Mouse (Mus musculus): Measurements from ENCODE around the gene Pi4ka. TPM values are rescaled to one million over a fixed set of nuclear protein-coding genes. Genes with fewer than 3 reads are reported as not detected.

Gene Pi4ka
- polyA plus RNA-seq, 1 experiment from 2014 or later = 25.6 TPM

- H3K27me3 ChIP-seq (replicated peaks) = no peaks in the 10 kb centered on the region
These were observed 113.4 kb downstream of the Pi4ka start for GRCm38 (mm10) chr16:17292751-17293150.

DNA sequence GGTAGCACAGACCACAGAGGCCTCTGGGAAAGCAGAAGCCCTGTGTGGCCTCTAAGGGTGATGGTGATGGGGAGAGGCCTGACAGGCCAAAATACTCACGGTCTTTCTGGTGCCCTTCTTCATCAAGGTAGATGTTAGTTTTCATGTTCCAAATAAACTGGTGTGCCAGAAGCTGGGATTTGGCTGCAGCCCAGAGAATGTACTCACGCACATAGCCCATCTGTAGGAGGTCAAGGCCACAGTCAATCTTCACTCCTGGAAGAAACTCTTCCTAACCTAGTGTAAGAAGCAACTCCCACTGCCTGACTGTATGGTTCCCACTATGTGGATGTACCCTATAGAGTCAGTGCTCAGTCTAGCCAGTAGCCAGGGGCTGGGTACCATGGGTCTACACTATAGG is 115.1 kb downstream of the Pi4ka start:
- WGBS (ENCODE audit: insufficient replicate concordance) = 85% methylated on average over 2 of the region's 2 CpGs
- Histone ChIP-seq H3K36me3 (peaks cover 55% of the 10 kb centered on the region), H3K9me3 (replicated peaks) (no peaks in the 10 kb centered on the region), H3K9ac (no peak overlapping the region), H3K27me3 (replicated peaks) (no peaks in the 10 kb centered on the region), H3K4me2 (no peak overlapping the region), H3K4me1 (0 out of 2 replicates have a peak, but pooled peaks cover 3% of the 10 kb centered on the region), H3K27ac (no peak overlapping the region), H3K4me3 (no peak overlapping the region)
- ATAC-seq = no peak

More at GRCm38 (mm10) chr16:17292751-17293150, 113.4 kb downstream of the Pi4ka start:
- Histone ChIP-seq H3K4me1 (0 out of 2 replicates have a peak, but pooled peaks cover under 1% of the 10 kb centered on the region), H3K4me2 (no peak overlapping the region), H3K4me3 (no peak overlapping the region), H3K27ac (no peak overlapping the region), H3K9ac (no peak overlapping the region), H3K9me3 (replicated peaks) (no peaks in the 10 kb centered on the region), H3K36me3 (peaks cover 66% of the 10 kb centered on the region)
- ATAC-seq = no peak
- WGBS (ENCODE audit: insufficient replicate concordance) = 2% methylated on average over 2 of the region's 2 CpGs

DNA sequence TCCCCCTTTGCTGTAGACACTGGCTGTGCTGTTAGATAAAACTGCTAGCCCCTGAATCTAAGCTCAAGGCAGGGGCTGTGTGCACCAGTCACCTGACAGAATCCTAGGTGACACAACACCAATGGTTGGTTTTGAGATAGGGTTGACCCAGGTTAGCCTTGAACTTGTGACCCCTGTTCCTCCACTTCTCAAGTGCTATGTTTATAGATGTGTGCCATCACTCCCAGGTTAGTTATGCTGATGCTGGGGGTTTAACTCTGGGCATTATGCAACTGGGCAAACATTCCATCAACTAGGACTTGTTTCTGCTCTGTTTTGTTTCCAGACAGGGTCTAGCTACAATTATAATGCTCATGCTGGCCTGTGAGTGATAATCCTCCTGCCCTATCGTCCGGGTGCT is 119.0 kb downstream of the Pi4ka start:
- Histone ChIP-seq H3K4me1 (0 out of 2 replicates have a peak, but pooled peaks cover 3% of the 10 kb centered on the region), H3K4me2 (no peak overlapping the region), H3K4me3 (no peak overlapping the region), H3K27ac (no peak overlapping the region), H3K9ac (no peak overlapping the region), H3K9me3 (replicated peaks) (no peaks in the 10 kb centered on the region), H3K36me3 (peaks cover 65% of the 10 kb centered on the region), H3K27me3 (replicated peaks) (no peaks in the 10 kb centered on the region)
- 0 out of 2 replicates have a peak, but pooled peaks have one; percentile 20 for ATAC-seq
- WGBS (ENCODE audit: insufficient replicate concordance) = 71% methylated on average over 2 of the region's 2 CpGs

DNA sequence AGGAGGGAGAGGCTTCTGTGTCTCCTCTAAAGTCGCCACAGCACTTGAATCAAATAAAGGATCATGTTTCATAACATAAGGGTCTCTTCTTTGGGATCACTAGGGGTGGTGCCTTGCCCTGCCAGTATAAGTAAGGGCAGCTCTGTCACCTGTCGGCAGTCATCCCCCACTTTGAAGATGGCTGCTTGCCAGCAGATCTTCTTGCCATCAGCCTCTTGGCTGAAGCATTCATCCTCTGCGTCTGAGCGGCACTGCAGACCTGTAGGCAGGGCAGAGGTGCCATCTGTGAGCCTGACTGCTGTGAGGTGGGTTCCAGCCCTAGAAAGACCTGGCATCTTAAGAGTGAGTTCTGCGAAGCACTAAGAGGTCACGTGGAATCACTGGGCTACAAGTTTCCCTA is 123.0 kb downstream of the Pi4ka start:
- Histone ChIP-seq H3K4me2 (no peak overlapping the region), H3K9ac (no peak overlapping the region), H3K36me3 (peaks cover 53% of the 10 kb centered on the region), H3K27ac (no peak overlapping the region), H3K4me1 (peaks cover 5% of the 10 kb centered on the region), H3K9me3 (replicated peaks) (no peaks in the 10 kb centered on the region), H3K27me3 (replicated peaks) (peaks cover 12% of the 10 kb centered on the region), H3K4me3 (no peak overlapping the region)
- WGBS (ENCODE audit: insufficient replicate concordance) = 82% methylated on average over 6 of the region's 6 CpGs
- no peak for ATAC-seq

GRCm38 (mm10) chr16:17280471-17280870 is 125.6 kb downstream of the Pi4ka start:
- Histone ChIP-seq H3K4me3 (no peak overlapping the region), H3K9me3 (replicated peaks) (no peaks in the 10 kb centered on the region), H3K4me2 (no peak overlapping the region), H3K4me1 (peaks cover 23% of the 10 kb centered on the region), H3K27me3 (replicated peaks) (peaks cover 31% of the 10 kb centered on the region), H3K9ac (no peak overlapping the region), H3K27ac (no peak overlapping the region), H3K36me3 (peaks cover 42% of the 10 kb centered on the region)
- 83% methylated on average over 11 of the region's 11 CpGs for WGBS (ENCODE audit: insufficient replicate concordance)
- no peak for ATAC-seq

DNA sequence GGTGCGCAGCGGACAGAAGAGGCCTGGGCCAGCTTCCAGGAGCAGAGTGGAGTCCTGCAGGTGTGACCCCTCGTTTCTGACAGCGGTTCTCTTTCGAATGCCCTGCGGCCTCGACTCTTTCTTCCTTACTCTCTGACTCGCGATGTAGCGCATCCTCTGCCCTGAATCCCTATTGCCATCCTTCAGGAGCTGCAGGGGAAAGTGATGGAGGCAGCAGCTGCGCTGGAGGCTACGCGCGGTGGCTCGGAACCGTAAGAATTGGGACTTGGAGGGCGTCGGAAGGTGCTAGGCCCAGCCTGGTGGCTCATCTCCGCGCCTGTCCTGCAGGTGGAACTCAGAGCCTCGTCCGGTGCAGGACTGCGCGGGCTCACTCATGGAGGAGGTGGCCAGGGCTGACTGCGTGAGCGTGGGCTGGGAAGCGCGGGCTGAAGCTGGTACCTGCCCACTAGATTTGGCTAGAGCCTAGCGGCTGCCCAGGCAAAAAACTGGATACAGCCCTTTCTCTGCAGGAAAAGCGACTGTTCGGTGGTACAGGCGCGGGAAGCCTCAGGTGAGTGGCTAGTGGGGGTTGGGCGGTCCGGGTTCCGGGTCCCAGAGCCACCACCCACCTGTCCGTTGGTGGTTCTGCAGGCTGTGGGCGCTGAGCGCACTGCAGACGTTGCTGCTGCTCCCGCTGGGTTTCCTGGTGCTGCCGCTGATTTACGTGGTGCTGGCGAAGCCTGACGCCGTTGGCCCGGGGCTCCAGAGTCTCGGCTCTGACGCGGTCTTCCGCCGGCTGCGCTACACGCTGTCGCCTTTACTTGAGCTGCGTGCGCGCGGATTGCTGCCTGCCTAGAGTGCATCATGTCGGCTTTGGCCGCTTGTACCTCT is 128.5 kb downstream of the Pi4ka start:
- WGBS (ENCODE audit: insufficient replicate concordance) = 9% methylated on average over 61 of the region's 61 CpGs
- Histone ChIP-seq H3K9me3 (replicated peaks) (no peaks in the 10 kb centered on the region), H3K9ac (peak overlapping the region; percentile 64), H3K27ac (no peak overlapping the region), H3K27me3 (replicated peaks) (peaks cover 31% of the 10 kb centered on the region), H3K36me3 (peaks cover 17% of the 10 kb centered on the region), H3K4me2 (peak overlapping the region; percentile 100), H3K4me3 (peak overlapping the region; percentile 64), H3K4me1 (peaks cover 23% of the 10 kb centered on the region)
- ATAC-seq = no peak

GRCm38 (mm10) chr16:17276164-17277151 is 129.7 kb downstream of the Pi4ka start:
- Histone ChIP-seq H3K4me1 (peaks cover 23% of the 10 kb centered on the region), H3K27ac (peak overlapping the region; percentile 53), H3K4me3 (peak overlapping the region; percentile 64), H3K4me2 (peak overlapping the region; percentile 100), H3K27me3 (replicated peaks) (peaks cover 31% of the 10 kb centered on the region), H3K9ac (peak overlapping the region; percentile 64), H3K9me3 (replicated peaks) (no peaks in the 10 kb centered on the region), H3K36me3 (peaks cover 11% of the 10 kb centered on the region)
- under 1% methylated on average over 62 of the region's 62 CpGs for WGBS (ENCODE audit: insufficient replicate concordance)
- peak; percentile 80 for ATAC-seq

- Histone ChIP-seq H3K4me3 (peak within 1 kb of the TSS; percentile 64), H3K4me1 (peaks cover 23% of the 10 kb centered on the region), H3K27ac (peak within 1 kb of the TSS; percentile 53), H3K9me3 (replicated peaks) (peaks cover 4% of the 10 kb centered on the region; the same call in 1 of the 2 replicates), H3K27me3 (replicated peaks) (peaks cover 31% of the 10 kb centered on the region), H3K36me3 (peaks cover 5% of the 10 kb centered on the region), H3K4me2 (peak within 1 kb of the TSS; percentile 100), H3K9ac (peak within 1 kb of the TSS; percentile 64)
- no peak for ATAC-seq
- WGBS (ENCODE audit: insufficient replicate concordance) = 50% methylated on average over 7 of the region's 7 CpGs
These were observed 130.4 kb downstream of the Pi4ka start, which contains the start of gene Tmem191c for GRCm38 (mm10) chr16:17275721-17276120. Gene Tmem191c, plus strand, starts transcription at chr16:17276077.

GRCm38 (mm10) chr16:17271856-17272255 is 134.3 kb downstream of the Pi4ka start:
- Histone ChIP-seq H3K27me3 (replicated peaks) (peaks cover 6% of the 10 kb centered on the region), H3K9me3 (replicated peaks) (peaks cover 4% of the 10 kb centered on the region; the same call in 1 of the 2 replicates), H3K36me3 (no peaks in the 10 kb centered on the region), H3K4me1 (peaks cover 34% of the 10 kb centered on the region), H3K4me3 (no peak overlapping the region), H3K27ac (no peak overlapping the region), H3K9ac (no peak overlapping the region), H3K4me2 (no peak overlapping the region)
- no peak for ATAC-seq
- WGBS (ENCODE audit: insufficient replicate concordance) = 63% methylated on average over 6 of the region's 6 CpGs

GRCm38 (mm10) chr16:17271124-17271523 is 135.0 kb downstream of the Pi4ka start:
- ATAC-seq = no peak
- H3K36me3 ChIP-seq = no peaks in the 10 kb centered on the region
- WGBS (ENCODE audit: insufficient replicate concordance) = 64% methylated on average over 4 of the region's 4 CpGs
- H3K4me1 ChIP-seq = peaks cover 27% of the 10 kb centered on the region
- no peak overlapping the region for H3K27ac ChIP-seq
- H3K4me2 ChIP-seq = no peak overlapping the region
- peaks cover 4% of the 10 kb centered on the region; the same call in 1 of the 2 replicates for H3K9me3 ChIP-seq (replicated peaks)
- no peak overlapping the region for H3K4me3 ChIP-seq
- H3K27me3 ChIP-seq (replicated peaks) = no peaks in the 10 kb centered on the region; the same call in 1 of the 2 replicates
- no peak overlapping the region for H3K9ac ChIP-seq

GRCm38 (mm10) chr16:17269872-17270271 is 136.2 kb downstream of the Pi4ka start:
- no peaks in the 10 kb centered on the region for H3K36me3 ChIP-seq
- H3K4me1 ChIP-seq = peaks cover 27% of the 10 kb centered on the region
- H3K4me3 ChIP-seq = no peak overlapping the region
- H3K4me2 ChIP-seq = no peak overlapping the region
- H3K9ac ChIP-seq = no peak overlapping the region
- no peak overlapping the region for H3K27ac ChIP-seq
- peaks cover 4% of the 10 kb centered on the region; the same call in 1 of the 2 replicates for H3K9me3 ChIP-seq (replicated peaks)
- H3K27me3 ChIP-seq (replicated peaks) = no peaks in the 10 kb centered on the region; the same call in 1 of the 2 replicates
- no peak for ATAC-seq
- 58% methylated on average over 5 of the region's 5 CpGs for WGBS (ENCODE audit: insufficient replicate concordance)
